Mouse (Mus musculus) heart, adult 2 months (tissue): ENCODE measurements around the gene Psme2.

Experiments used
- CTCF ChIP-seq: fragments of 200-600 bp; IDR thresholded peaks from 2 replicates; pipeline ENCODE4 v1.8.1; 2022; ENCODE audit warnings: antibody characterized with exemption, mild to moderate bottlenecking, moderate library complexity
- EP300 ChIP-seq: fragments of 200-500 bp; IDR thresholded peaks from 2 replicates; pipeline ENCODE4 v1.6.1; 2011; ENCODE audit warnings: low read depth, low read length, control low read depth; ENCODE audit not compliant: insufficient read depth
- POLR2A ChIP-seq: fragments of 200-500 bp; IDR thresholded peaks from 2 replicates; pipeline ENCODE4 v1.6.1; 2011; ENCODE audit warnings: mild to moderate bottlenecking, low read depth, low read length, control low read depth; ENCODE audit not compliant: insufficient read depth

- TF ChIP-seq CTCF (no peak), POLR2A (no peak), EP300 (no peak)
Observed at GRCm38 (mm10) chr14:55561860-55562259, 29.1 kb downstream of the Psme2 start.
